Mouse (Mus musculus) brain, embryonic 14.5 days (tissue): ENCODE data around the gene Hmga1. TPM values are rescaled to one million over a fixed set of nuclear protein-coding genes. Genes with fewer than 3 reads are reported as not detected.

Source experiments
- DNase-seq: peaks from one replicate; pipeline ENCODE4 v3.0.0-alpha.2; 2011; ENCODE audit warnings: low read depth
- CTCF ChIP-seq: fragments of 200-500 bp; IDR thresholded peaks from 2 replicates; pipeline ENCODE4 v1.5.1; 2012; ENCODE audit warnings: inconsistent platforms, mild to moderate bottlenecking, moderate library complexity, borderline replicate concordance; ENCODE audit not compliant: insufficient read depth, insufficient read length; ENCODE audit errors: extremely low read depth
- POLR2A ChIP-seq: fragments of 200-500 bp; IDR thresholded peaks from 2 replicates; pipeline ENCODE4 v1.6.1; 2012; ENCODE audit warnings: mild to moderate bottlenecking, inconsistent platforms, borderline replicate concordance; ENCODE audit not compliant: poor library complexity, insufficient read depth, insufficient read length, severe bottlenecking; ENCODE audit errors: extremely low read depth
- polyA plus RNA-seq: library from polyadenylated mRNA; depleted of rRNA; stranded (reverse); fragments of >200 nt; gene quantifications from 2 replicates; pipeline ENCODE4 v1.2.3, GENCODE M21; 2012

Hmga1 gene
- polyA plus RNA-seq, 1 experiment: 130 TPM

DNA sequence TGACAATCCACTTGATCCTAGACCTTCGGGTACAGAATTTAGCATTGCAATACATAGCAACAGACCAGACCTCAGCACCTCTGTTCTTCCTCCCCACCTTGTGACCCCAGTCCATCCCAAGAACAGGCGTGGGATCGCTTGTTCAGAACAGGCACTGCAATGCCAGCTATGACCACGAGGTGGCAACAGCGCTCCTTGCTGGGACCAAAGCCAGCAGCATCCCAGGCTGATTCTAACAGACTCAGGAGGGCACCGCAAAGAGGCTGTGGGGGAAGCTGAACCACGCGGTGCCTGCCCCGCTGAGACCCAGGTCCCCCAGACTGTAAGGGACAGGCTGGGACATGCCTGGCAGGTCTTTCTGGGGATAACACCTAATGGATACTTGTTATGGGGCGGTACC lies 21.6 kb upstream of the Hmga1 start:
- TF ChIP-seq CTCF: peak; percentile 100
- no peak for TF ChIP-seq POLR2A
- DNase-seq: peak; percentile 89

DNA sequence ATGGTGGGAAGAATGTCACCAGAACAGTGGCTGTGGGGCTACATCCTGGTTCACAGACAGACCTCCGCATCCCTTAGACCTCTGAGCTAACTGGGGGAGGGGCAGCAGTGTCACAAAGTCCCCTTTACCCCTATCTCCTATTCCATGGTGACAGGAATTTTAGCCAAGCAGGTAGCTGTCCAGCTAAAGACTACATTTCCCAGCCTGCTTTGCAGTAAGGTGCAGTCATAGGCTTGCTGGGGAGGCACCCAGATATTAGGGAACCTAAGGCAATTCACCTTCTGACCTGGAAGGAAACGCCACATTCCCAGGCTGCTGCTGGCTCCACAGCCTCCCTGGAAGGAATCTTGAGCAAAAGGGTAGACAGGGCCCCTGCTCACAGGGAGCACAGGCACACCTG lies 15.0 kb upstream of the Hmga1 start:
- no peak for DNase-seq
- no peak for TF ChIP-seq CTCF
- TF ChIP-seq POLR2A: no peak

DNA sequence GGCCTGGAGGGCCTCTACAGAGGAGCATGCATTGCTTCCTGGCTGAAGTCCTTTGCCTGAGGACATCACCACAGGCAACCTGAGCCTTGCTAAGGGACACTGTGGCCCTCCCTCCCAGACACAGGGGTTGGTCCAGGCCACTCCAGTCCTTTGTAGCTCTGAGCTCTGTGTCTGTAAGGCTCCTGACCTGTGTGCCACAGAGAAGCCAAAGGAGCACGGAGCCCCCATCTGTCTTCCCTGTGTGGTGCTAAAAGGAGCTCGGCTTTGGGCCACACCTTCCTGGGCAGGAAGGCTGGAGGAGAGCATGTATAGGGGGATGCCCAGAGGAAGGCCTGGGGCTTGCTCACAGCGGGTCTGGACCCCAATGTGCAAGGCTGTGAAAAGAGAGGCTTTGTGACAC lies 14.3 kb upstream of the Hmga1 start:
- DNase-seq: no peak
- TF ChIP-seq POLR2A: no peak

GRCm38 (mm10) chr17:27544551-27544950 lies 11.7 kb upstream of the Hmga1 start:
- no peak for DNase-seq
- TF ChIP-seq POLR2A (no peak), CTCF (no peak)

GRCm38 (mm10) chr17:27545991-27546390 lies 10.3 kb upstream of the Hmga1 start:
- TF ChIP-seq POLR2A (no peak), CTCF (no peak)
- no peak for DNase-seq

DNA sequence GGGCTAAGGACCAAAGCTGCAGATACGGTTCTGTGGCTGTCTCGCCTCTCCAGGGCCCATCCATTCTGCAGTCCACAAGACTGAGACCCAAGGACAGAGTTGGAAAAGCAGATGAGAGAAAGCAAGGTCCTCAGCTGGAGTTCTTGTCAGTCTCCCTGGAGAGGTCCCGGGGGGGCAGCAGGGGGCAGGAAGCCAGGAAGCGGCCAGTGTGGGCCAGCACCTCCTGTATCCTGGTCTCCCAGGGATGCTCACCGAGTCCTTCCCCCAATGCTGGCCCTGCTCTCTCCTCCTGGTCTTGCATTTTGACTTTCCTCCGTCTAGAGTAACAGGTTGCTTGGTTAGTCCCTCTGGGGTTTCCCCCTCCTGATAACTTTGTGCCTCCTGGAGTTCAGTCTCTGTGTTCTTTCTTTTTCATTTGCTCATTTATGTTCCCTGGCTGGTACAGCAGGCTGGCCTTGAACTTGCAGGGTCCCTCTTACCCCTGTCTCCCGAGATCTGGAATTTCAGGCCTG lies 9.7 kb upstream of the Hmga1 start:
- TF ChIP-seq POLR2A: no peak
- no peak for TF ChIP-seq CTCF
- DNase-seq: no peak

DNA sequence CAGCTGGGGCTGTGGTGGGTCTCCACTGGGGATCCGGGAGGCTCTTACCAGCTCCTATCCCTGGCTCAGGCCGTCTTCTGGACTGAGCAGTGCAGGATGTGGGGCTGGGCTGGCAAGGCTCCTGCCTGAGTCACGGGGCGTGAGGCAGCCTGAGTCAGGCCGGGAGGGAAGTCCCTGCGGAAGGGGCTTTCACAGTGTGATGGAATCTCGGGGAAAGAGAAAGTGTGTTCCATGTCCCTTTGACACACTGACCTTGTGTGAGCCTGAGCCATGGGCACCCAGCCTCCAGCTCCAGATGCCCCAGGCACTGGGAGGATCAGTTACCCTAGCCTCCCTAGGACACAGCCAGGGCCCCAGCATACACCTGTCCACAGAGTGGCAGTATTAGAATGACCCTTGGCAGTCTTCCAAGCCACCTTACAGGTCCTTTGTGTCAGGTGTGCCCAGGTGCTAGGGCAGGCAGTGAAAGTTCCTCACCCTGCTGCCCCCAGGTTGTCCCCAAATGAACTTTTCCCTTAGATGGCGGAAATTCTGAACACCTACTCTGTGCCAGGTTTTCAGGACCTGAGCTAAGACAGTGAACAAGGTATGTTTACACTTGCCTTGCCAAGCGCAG lies 8.9 kb upstream of the Hmga1 start:
- no peak for DNase-seq
- TF ChIP-seq POLR2A: no peak
- TF ChIP-seq CTCF: no peak

GRCm38 (mm10) chr17:27549234-27549633 lies 7.1 kb upstream of the Hmga1 start:
- peak; percentile 64 for DNase-seq
- TF ChIP-seq POLR2A (no peak), CTCF (no peak)

- TF ChIP-seq CTCF (no peak), POLR2A (no peak)
Measured at GRCm38 (mm10) chr17:27551393-27551940, 4.8 kb upstream of the Hmga1 start.

GRCm38 (mm10) chr17:27552215-27553201 lies 3.8 kb upstream of the Hmga1 start:
- TF ChIP-seq POLR2A (no peak), CTCF (no peak)
- no peak for DNase-seq

More at GRCm38 (mm10) chr17:27551393-27551940, 4.8 kb upstream of the Hmga1 start:
- DNase-seq: no peak
